Mouse (Mus musculus): Measurements from ENCODE around the gene Erbb3. TPM values are rescaled to one million over a fixed set of nuclear protein-coding genes. Genes with fewer than 3 reads are reported as not detected.

Erbb3 gene
- total RNA-seq (2023): 1.3 TPM

DNA sequence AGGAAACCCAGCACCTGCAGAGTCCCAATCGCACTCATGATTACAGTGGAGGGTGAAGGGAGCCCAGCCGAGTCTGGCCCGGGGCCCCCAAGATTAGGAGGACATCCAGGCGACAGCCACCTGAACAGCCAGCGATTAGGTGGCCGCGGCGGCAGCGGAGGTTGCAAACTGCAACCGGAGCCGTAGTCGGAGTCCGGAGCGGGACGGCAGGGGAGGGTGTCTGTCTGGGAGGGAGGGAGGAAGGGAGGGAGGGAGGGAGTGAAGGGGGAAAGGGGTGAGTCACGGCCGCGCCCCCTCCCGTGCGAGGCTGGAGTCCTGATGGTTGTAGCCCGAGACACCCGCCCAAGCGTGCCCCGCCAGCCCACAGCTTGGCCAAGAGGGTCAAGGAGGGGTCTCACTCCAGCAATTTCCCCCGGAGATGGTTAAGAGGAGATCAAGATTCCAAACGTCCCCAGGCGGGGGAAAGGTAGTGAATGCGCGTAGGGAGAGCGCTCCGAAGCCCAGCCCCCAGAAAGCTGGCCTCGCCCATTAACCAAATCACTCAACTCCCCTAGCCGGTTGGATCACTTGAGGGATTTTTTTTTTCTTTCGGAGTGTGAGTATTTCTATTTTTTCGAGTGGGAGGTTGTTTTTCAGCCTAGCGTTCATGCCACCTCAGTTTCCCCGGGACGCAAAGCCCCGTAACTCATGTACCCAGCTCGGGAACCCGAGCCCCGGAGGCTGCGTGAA lies at the start of gene Erbb3:
Gene Erbb3, minus strand, starts transcription at position 189 of the 729 bp plus-strand sequence.

DNA sequence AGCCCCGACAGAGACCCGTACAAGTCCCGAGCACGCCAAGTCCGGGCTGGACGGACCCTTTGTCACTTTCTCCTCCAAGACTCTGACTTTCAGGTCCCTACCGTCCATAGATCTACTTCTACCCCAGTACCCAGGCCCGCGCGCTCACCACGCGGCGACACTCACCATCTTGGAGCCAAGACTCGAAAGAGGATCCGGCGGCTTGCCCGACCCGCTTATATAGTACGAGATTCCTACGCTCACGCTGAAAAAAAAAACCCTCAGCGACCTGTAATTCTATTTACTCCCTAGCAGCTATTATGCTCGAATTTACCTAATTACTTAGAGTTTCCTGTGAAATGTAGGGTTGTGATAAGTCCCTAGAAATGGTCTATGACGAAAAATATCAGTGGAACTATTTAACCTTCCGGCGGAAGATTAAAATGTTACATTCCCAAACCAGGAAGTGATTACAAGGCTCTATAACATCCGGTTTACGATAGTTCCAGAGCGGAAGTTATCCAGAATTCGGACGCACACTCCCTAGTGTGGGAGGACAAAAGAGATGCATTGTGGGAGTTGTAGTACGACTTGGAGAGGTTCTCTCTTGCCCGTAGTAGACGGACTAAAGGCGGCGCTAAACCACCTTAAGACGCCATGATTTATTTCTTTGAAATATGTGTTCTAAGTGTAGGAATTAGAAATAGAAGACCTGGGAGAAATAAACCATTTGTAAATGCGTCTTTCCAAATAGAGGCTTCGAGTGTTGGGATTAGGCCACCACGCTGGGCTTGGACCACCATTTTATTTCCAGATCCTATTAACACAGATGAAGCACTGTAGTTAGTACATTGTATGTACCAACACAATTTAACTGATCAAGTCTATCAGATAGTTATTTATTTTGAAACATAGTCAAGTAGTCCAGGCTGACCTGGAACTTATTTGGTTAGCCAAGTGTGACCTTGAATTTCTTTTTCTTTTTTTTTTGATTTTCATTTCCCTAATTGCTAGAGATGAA lies 37.2 kb upstream of the Erbb3 start, which contains the start of gene Rps26:
Gene Rps26, minus strand, starts transcription at position 437 of the 1,000 bp plus-strand sequence.

DNA sequence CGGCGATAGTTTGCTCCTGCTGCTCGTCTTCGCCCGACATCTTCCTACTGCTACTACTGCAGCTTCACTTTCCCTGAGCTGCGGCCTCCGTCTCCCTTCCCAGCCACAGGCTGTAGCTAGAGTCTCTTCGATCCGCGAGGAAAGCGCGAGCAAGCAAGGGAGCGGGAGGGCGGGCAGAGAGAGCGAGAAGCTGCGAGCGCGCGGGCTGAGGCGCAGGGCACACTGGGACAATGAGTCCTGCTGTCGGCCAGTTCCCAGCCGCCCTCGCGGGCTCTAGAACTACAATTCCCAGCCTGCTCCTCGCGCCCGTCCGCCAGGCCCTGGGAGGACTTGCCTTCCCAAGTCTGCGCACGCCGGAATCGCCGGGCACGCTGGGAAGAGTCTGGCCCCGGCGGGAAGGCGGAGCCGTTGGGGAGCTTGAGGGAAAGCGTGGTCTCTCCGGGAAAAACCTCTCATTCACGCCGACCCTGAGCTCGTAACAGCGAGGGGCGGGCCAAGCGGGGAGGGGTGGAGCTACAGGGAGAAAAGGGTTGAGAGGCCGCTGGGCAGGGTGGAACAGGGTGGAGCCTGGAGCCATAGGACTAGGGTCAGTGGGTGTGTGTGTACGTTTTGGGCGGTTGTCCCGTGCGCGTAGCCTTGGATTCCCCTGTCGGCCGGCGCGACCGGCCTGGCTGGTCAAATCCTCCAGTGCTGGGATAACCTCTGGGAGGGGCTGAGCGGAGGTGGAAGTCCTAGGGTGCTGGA lies 23.5 kb downstream of the Erbb3 start, which contains the start of gene Pa2g4:
Gene Pa2g4, minus strand, starts transcription at position 200 of the 744 bp plus-strand sequence.

DNA sequence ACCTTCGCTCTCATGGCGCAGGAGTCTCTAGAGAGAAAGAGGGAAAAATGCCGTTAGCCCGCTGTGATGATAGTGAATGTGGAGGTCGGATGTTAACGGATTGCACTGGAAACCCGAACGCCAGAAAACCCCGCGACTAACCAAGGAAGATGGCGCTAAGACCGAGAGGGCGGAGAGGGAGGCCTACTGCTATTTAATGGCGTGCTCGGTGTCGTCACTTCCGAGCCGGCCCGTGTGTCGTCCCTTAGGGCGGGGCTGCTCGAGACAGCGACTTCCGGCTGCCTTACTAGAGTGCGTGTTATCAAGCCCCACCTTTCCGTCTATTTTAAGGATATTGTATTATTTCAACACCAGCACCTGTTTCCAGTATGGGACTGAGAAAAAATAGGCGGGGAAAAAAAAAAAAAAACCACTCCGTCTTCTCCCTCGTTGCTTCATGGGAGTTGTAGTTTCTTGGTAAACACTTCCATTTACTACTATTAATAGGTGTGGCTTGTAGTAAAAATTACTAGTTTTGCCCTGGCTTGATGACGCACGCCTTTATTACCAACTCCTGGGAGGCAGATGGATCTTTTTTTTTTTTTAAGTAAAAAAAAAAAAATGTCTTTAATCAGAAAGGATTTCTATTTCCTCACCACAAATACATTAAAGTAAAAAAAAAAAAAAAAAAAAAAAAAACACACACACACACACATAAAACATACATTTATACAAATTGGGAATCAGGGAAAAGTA lies 40.3 kb downstream of the Erbb3 start, which contains the start of gene Rpl41:
Gene Rpl41, minus strand, starts transcription at position 359 of the 735 bp plus-strand sequence.

DNA sequence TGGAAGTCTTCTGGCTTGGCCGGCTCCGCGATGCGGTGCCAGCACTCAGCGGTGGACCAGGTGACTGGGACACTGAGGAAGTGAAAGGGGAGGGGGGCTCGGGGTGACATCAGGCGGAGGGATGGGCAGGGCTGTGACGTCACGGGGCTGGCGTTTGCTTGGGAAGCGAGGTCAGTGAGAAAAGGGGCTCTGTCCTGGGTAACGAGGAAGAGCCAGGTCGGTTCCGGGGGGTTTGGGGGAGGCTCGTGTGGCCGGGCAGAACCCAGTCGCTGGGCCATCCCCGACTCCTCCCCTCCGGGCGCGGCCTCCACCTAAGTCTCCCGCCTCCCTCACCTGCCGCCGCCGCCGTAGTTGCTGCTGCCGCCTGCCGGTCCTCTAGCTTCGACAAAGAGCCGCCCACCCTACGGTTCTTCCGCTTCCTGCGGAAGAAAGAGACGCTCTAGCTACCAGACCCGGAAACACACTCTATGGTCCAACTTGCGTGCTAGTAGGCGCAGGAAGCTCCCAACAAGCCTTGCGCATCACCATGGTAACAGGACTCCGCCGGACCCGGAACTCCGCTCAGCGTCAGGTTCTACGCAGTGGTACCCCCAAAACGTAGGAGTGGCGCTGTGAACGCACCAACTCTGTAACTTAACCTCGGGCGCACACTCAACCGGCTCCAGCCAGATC lies 42.0 kb downstream of the Erbb3 start, which contains the start of gene Zc3h10:
Gene Zc3h10, minus strand, starts transcription at position 414 of the 672 bp plus-strand sequence.

DNA sequence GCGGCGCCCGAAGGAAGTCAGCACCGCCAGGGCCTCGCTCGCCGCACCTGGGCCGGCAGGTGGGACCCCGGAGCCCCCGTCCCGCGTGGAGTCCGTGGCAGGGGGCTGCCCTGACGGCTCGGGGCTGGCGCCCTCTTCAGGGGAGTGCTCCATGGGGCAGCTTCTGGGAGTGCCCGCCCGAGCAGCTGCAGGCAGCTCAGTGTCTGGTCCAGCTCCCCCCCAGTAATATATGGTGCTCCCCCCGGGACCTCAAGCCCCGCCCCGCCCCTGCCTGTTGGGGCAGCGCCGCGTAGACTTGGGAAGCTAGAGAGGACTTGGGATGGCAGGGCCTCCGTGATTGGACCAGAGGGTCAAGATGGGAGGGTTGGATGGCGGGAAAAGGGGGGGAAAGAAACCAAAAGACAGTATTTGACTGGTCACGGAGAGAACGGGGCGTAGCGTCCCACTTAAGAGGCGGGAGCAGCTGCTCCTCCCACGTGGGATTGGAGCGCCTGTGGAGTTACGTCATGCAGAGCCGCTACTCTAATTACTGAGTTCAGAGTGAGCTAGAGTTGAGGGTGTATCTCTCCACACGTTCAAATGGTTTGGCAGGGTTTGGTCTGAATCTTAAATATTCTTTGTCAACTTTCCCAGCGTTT lies 63.7 kb downstream of the Erbb3 start, which contains the start of gene Esyt1:
Gene Esyt1, minus strand, starts transcription at position 201 of the 638 bp plus-strand sequence.

Other genes with a start within 250 kb of the Erbb3 start
- 27.2 TPM for gene Coq10a, start 220.7 kb downstream of the Erbb3 start, total RNA-seq (2023)
- gene Ankrd52, start 212.5 kb downstream of the Erbb3 start, total RNA-seq (2023): 51.7 TPM
- gene Slc39a5, start 188.4 kb downstream of the Erbb3 start, total RNA-seq (2023): not detected
- gene Nabp2, start 178.2 kb downstream of the Erbb3 start, total RNA-seq (2023): 39.4 TPM
- gene Rnf41, start 178.0 kb downstream of the Erbb3 start, total RNA-seq (2023): 28.5 TPM
- gene Smarcc2, start 130.4 kb downstream of the Erbb3 start, total RNA-seq (2023): 126 TPM
- 738 TPM for gene Myl6, start 95.5 kb downstream of the Erbb3 start, total RNA-seq (2023)
- gene Myl6b, start 91.0 kb downstream of the Erbb3 start, total RNA-seq (2023): not detected
- gene Esyt1, start 63.8 kb downstream of the Erbb3 start, total RNA-seq (2023): 269 TPM
- gene Zc3h10, start 41.9 kb downstream of the Erbb3 start, total RNA-seq (2023): 34.6 TPM
- 4,129 TPM for gene Rpl41, start 40.3 kb downstream of the Erbb3 start, total RNA-seq (2023)
- 68.6 TPM for gene Pa2g4, start 23.7 kb downstream of the Erbb3 start, total RNA-seq (2023)
- gene Rps26, start 37.1 kb upstream of the Erbb3 start, total RNA-seq (2023): 1,438 TPM
- gene Ikzf4, start 56.3 kb upstream of the Erbb3 start, total RNA-seq (2023): 7.3 TPM
- 12.7 TPM for gene Suox, start 84.4 kb upstream of the Erbb3 start, total RNA-seq (2023)
- 33.4 TPM for gene Rab5b, start 106.6 kb upstream of the Erbb3 start, total RNA-seq (2023)
- gene Pmel, start 114.5 kb upstream of the Erbb3 start, total RNA-seq (2023): 0.53 TPM
- 33.1 TPM for gene Cdk2, start 115.4 kb upstream of the Erbb3 start, total RNA-seq (2023)
- gene Dgka, start 155.2 kb upstream of the Erbb3 start, total RNA-seq (2023): 936 TPM
- gene Pym1, start 158.2 kb upstream of the Erbb3 start, total RNA-seq (2023): 69.8 TPM
- 0.83 TPM for gene Mmp19, start 201.3 kb upstream of the Erbb3 start, total RNA-seq (2023)
- 64.0 TPM for gene Dnajc14, start 214.4 kb upstream of the Erbb3 start, total RNA-seq (2023)
- 7.8 TPM for gene Tmem198b, start 214.7 kb upstream of the Erbb3 start, total RNA-seq (2023)
- gene Sarnp, start 227.7 kb upstream of the Erbb3 start, total RNA-seq (2023): 42.1 TPM
- 16.0 TPM for gene Ormdl2, start 232.0 kb upstream of the Erbb3 start, total RNA-seq (2023)